Mouse (Mus musculus) gonadal fat pad, adult 2 months (tissue): ENCODE measurements around the gene Hyal6. TPM values are rescaled to one million over a fixed set of nuclear protein-coding genes. Genes with fewer than 3 reads are reported as not detected.

Source experiments
- DNase-seq: peaks from one replicate; pipeline ENCODE4 v3.0.0-alpha.2; 2012; ENCODE audit warnings: low read depth
- polyA plus RNA-seq: library from polyadenylated mRNA; depleted of rRNA; stranded (reverse); fragments of >200 nt; gene quantifications from 2 replicates; pipeline ENCODE4 v1.2.3, GENCODE M21; 2012; rRNA removed

Gene Hyal6
- 0.06 TPM in 1 of 2 replicates, not detected in the other for polyA plus RNA-seq

- DNase-seq = no peak
These were observed at the start of gene Hyal6 for GRCm38 (mm10) chr6:24732945-24733344. Hyal6 (plus strand) TSS chr6:24733245.

GRCm38 (mm10) chr6:24687871-24688270 lies 45.2 kb upstream of the Hyal6 start:
- DNase-seq = no peak

- no peak for DNase-seq
These were observed 38.3 kb upstream of the Hyal6 start for GRCm38 (mm10) chr6:24694455-24695410.

GRCm38 (mm10) chr6:24696117-24696516 lies 36.9 kb upstream of the Hyal6 start:
- DNase-seq = no peak

- no peak for DNase-seq
These were observed 35.8 kb upstream of the Hyal6 start for GRCm38 (mm10) chr6:24697216-24697615.

- DNase-seq = no peak
These were observed 26.0 kb upstream of the Hyal6 start for GRCm38 (mm10) chr6:24707090-24707489.

DNA sequence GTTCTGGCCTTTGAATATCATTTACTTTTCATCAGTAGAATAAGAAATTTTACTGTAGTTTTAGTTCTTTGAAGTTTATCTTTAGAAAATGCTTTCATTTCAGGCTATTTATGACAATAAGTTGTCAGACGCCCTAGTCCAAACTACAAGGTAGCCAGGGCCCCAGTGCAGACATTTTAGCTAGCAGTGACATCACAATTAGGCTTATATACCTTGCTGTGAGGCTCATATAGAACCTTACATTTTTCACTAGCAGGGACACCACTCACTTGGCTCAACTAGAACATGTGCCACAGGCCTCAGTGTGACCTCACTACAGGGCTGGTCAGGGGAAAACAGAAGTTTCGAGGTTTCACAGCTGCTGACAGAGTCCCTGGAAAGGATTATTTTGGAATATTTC lies 25.5 kb upstream of the Hyal6 start:
- DNase-seq = no peak

GRCm38 (mm10) chr6:24721317-24722099 lies 11.5 kb upstream of the Hyal6 start:
- DNase-seq = no peak

DNA sequence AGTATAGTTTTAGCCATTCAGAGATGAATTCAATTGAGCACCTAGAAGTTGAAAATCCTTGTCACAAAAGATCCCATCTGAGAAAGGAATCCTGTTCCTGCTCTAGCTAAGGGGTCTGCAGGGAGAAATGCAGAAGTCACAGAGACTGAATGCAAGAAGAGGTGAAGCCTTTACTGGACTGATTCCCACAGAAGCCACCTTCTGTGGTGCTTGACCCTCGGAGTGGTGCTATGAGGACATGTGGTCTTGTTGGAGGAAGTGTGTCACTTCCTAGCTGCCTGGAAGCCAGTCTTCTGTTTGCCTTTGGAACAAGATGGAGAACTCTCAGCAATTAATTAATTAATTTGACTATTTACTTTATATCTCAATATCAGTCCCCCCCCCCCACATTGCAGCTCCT lies 4.9 kb upstream of the Hyal6 start:
- DNase-seq = no peak

- DNase-seq = no peak
These were observed 1.5 kb downstream of the Hyal6 start for GRCm38 (mm10) chr6:24734565-24734964.

GRCm38 (mm10) chr6:24748029-24748428 lies 15.0 kb downstream of the Hyal6 start, which contains the start of gene Hyal4:
Hyal4 (plus strand) TSS chr6:24748329.
- no peak for DNase-seq

DNA sequence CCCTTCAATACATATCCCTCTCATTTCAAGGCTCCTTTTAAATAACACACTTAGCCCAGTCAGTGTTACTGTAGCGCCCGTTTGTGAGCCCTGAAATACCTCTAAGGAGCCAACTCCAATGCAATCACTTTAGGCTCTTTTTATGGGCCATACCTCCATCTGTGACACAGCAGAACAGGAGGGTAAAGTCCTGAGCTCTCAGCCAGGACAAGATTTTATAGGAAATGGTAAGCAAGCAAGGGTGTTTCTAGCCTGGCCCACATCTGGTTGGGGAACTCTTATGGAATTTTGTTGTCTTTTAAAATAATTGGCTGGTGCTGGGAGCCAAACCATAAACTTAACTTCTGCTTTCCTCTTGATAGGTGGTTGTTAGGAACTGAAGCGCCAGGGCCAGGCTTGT lies 26.2 kb downstream of the Hyal6 start:
- no peak for DNase-seq

GRCm38 (mm10) chr6:24766261-24766660 lies 33.2 kb downstream of the Hyal6 start:
- no peak for DNase-seq

- no peak for DNase-seq
These were observed 46.1 kb downstream of the Hyal6 start for GRCm38 (mm10) chr6:24779182-24779581.

DNA sequence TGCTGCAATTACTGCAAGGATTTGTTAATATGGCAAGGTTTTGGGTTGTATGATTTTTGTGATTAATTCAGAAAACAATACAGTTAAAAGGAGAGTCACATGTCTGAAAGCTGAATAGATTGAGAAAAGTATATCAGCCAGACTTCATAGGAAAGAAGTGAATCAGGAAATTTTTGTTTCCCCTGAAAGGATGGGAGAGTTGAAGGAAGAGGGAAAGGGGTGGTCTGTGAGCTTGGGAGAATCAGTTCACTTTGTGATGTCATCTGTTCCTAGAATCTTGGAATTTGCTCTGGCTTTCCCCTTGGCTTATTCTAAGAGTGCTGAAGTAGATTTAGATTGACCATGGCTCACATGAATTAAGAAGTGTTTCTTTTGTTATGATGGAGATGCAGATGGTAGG lies 57.8 kb downstream of the Hyal6 start, which contains the start of gene Spam1:
Gene Spam1, plus strand, starts transcription at position 301 of the 400 bp plus-strand sequence.
- no peak for DNase-seq

Other genes starting within 250 kb of the Hyal6 start
- 0.23 and 0.30 TPM in 2 replicates for gene Iqub, start 218.2 kb upstream of the Hyal6 start, polyA plus RNA-seq
- 4.0 and 4.6 TPM in 2 replicates for gene Ndufa5, start 205.2 kb upstream of the Hyal6 start, polyA plus RNA-seq
- gene Asb15, start 205.1 kb upstream of the Hyal6 start, polyA plus RNA-seq = 0.36 and 0.41 TPM in 2 replicates
- 0.16 TPM in 1 of 2 replicates, not detected in the other for gene Lmod2, start 135.5 kb upstream of the Hyal6 start, polyA plus RNA-seq
- 21.8 and 57.0 TPM in 2 replicates for gene Wasl, start 68.2 kb upstream of the Hyal6 start, polyA plus RNA-seq
- not detected in 2 replicates for gene Hyal4, start 15.1 kb downstream of the Hyal6 start, polyA plus RNA-seq
- not detected in 2 replicates for gene Spam1, start 57.9 kb downstream of the Hyal6 start, polyA plus RNA-seq
- gene Hyal5, start 124.8 kb downstream of the Hyal6 start, polyA plus RNA-seq = 0.07 and 0.10 TPM in 2 replicates
- 0.18 and 0.38 TPM in 2 replicates for gene Tmem229a, start 223.1 kb downstream of the Hyal6 start, polyA plus RNA-seq